ENCODE assay signal across 10 mouse cellular contexts in the genomic region with DNA sequence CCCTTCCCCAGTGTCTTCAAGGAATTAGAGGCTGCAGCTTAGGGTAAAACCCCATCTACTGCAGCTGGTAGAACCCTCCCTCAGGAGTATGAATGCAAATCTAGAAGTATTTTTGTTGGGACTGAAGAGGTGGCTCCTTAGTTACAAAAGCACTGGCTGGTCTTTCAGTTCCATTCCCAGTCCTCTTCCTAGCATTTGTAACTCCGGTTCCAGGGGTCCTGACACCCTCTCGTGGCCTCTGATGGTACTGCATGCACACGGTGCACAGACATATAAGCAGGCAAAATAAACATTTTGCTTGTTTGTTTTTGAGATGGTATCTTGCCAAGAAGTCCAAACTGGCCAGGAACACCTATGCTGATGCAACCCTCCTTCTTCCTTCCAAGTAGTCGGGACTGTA. TPM values are rescaled to one million over a fixed set of nuclear protein-coding genes. Genes with fewer than 3 reads are reported as not detected.
DNase-seq lines count a peak whose midpoint lies in the region; ATAC-seq and TF ChIP-seq lines count a peak whose summit lies in the region.
"Had no signal": no experiment of that assay in that cellular context is flagged by ENCODE, and none has a peak within 500 bp of the region (broad histone marks: within the 10 kb centered on the region; RNA-seq: fewer than 3 reads in every experiment).

No protein-coding gene starts in this region.

- no peak overlapping the region for H3K9ac ChIP-seq in kidney, postnatal 0 days (ENCODE audit: low read depth, low read length)

- WGBS in kidney, postnatal 0 days: 77% methylated on average over 4 of the region's 4 CpGs

- no peak for DNase-seq in kidney, postnatal 0 days (ENCODE audit: low spot score)
- DNase-seq in kidney, postnatal 10 days: no peak
- DNase-seq in testis, postnatal 10 days (ENCODE audit: low spot score): no peak
- DNase-seq in brain, embryonic 14.5 days (ENCODE audit: low read depth): peak; percentile 17
- DNase-seq in adrenal gland, postnatal 36 days: no peak
- DNase-seq in ovary, adult 18-20 months (ENCODE audit: low spot score): no peak
- DNase-seq: cerebellum, postnatal 25 days; gastrocnemius, postnatal 25 days; kidney, adult 9 months had no signal

- H3K4me1 ChIP-seq in kidney, postnatal 0 days (replicated peaks; ENCODE audit: insufficient read depth, low read length): no peaks in the 10 kb centered on the region
- H3K4me1 ChIP-seq in testis, adult 2 months (ENCODE audit: control insufficient read depth, insufficient read depth, low read length): peaks cover 3% of the 10 kb centered on the region; the same call in 1 of the 2 replicates

- peak; percentile 49 for TF ChIP-seq CTCF in kidney, postnatal 0 days (IDR thresholded peaks at IDR 0.05; ENCODE audit: low read depth)
- peak; percentile 70; the same call in 1 of the 2 replicates for TF ChIP-seq CTCF in testis, adult 2 months (IDR thresholded peaks at IDR 0.05; ENCODE audit: control insufficient read depth, insufficient read depth, insufficient replicate concordance, low read depth, low read length)
- peak; percentile 51; the same call in 1 of the 2 replicates for TF ChIP-seq CTCF in brain, embryonic 14.5 days (IDR thresholded peaks at IDR 0.05; ENCODE audit: borderline replicate concordance, extremely low read depth, insufficient read depth, insufficient read length)

- H3K27ac ChIP-seq in kidney, postnatal 0 days: no peak overlapping the region
- H3K27ac ChIP-seq in testis, adult 2 months (ENCODE audit: control insufficient read depth, insufficient read depth, low read depth, low read length): no peak overlapping the region

- H3K4me3 ChIP-seq in kidney, postnatal 0 days (replicated peaks; ENCODE audit: low read depth, low read length): no peak overlapping the region
- no peak overlapping the region for H3K4me3 ChIP-seq in testis, adult 2 months (ENCODE audit: control insufficient read depth, low read depth, low read length)

- ATAC-seq in kidney, postnatal 0 days (replicated peaks; ENCODE audit: low FRiP score, low read depth): no peak

- no peaks in the 10 kb centered on the region for H3K36me3 ChIP-seq in kidney, postnatal 0 days (ENCODE audit: insufficient read depth, low read length)
- no peaks in the 10 kb centered on the region for H3K36me3 ChIP-seq in testis, adult 2 months (ENCODE audit: control insufficient read depth, insufficient read depth, low read length)

- no peaks in the 10 kb centered on the region for H3K9me3 ChIP-seq in kidney, postnatal 0 days (replicated peaks; ENCODE audit: low read length)

- TF ChIP-seq POLR2A in testis, adult 2 months (IDR thresholded peaks at IDR 0.05; ENCODE audit: control insufficient read depth, low read depth, low read length): no peak
- TF ChIP-seq POLR2A in brain, embryonic 14.5 days (IDR thresholded peaks at IDR 0.05; ENCODE audit: borderline replicate concordance, extremely low read depth, insufficient read depth, insufficient read length, poor library complexity, severe bottlenecking): no peak

- no peaks in the 10 kb centered on the region for H3K27me3 ChIP-seq in kidney, postnatal 0 days (ENCODE audit: insufficient read depth, low read length)
- no peaks in the 10 kb centered on the region for H3K27me3 ChIP-seq in testis, adult 2 months (ENCODE audit: control insufficient read depth, insufficient read depth, low read length)

- H3K4me2 ChIP-seq in kidney, postnatal 0 days (ENCODE audit: low read length): no peak overlapping the region

RNA-seq across cellular contexts. Expression of a gene that starts 23.4 kb away (rescaled TPM):
- 10.2 and 10.5 TPM in 2 replicates for polyA plus RNA-seq in kidney, postnatal 0 days (2015; fragmentation: Nextera tagmentation; extraction: Ambion mirVana)
- polyA plus RNA-seq in testis, adult 2 months (2012; rRNA removed): 11.6 and 14.4 TPM in 2 replicates
- polyA plus RNA-seq in brain, embryonic 14.5 days (2012; rRNA removed): 18.5 and 22.1 TPM in 2 replicates
- total RNA-seq in adrenal gland, postnatal 36 days (2021): 10 to 100 TPM; 37.2 to 76.3 TPM
